Mouse (Mus musculus) limb, embryonic 11.5 days (tissue): Measurements from ENCODE around the gene Tmem219. TPM values are rescaled to one million over a fixed set of nuclear protein-coding genes. Genes with fewer than 3 reads are reported as not detected.

Experiments
- ATAC-seq: fragments of 200-750 bp; cut with Nextera tagmentation; 2 replicates; pipeline ENCODE4 v1.8.0; 2017; ENCODE audit warnings: low read depth; ENCODE audit not compliant: insufficient number of reproducible peaks, low FRiP score, low TSS enrichment
- DNase-seq: peaks from one replicate; pipeline ENCODE4 v3.0.0-alpha.2; 2015; ENCODE audit warnings: low spot score
- H3K27ac ChIP-seq: fragments of 300-500 bp; sonication (generic); replicated peaks from 2 replicates; pipeline ENCODE4 v1.5.1; 2014; ENCODE audit warnings: low read depth, mild to moderate bottlenecking, low read length
- H3K27me3 ChIP-seq: fragments of 300-500 bp; sonication (generic); 2 replicates; pipeline ENCODE4 v1.6.1; 2014; ENCODE audit warnings: mild to moderate bottlenecking, low read length, mixed read lengths; ENCODE audit not compliant: control insufficient read depth, insufficient read depth
- H3K36me3 ChIP-seq: fragments of 300-500 bp; sonication (generic); 2 replicates; pipeline ENCODE4 v1.6.1; 2014; ENCODE audit warnings: mild to moderate bottlenecking, low read length, moderate library complexity, mixed read lengths; ENCODE audit not compliant: control insufficient read depth, insufficient read depth
- H3K4me1 ChIP-seq: fragments of 300-500 bp; sonication (generic); 2 replicates; pipeline ENCODE4 v1.6.1; 2014; ENCODE audit warnings: low read length, mixed read lengths; ENCODE audit not compliant: control insufficient read depth, insufficient read depth
- H3K4me2 ChIP-seq: fragments of 300-500 bp; sonication (generic); 2 replicates; pipeline ENCODE4 v1.6.1; 2014; ENCODE audit warnings: low read depth, mild to moderate bottlenecking, moderate library complexity; ENCODE audit not compliant: severe bottlenecking
- H3K4me3 ChIP-seq: fragments of 300-500 bp; sonication (generic); 2 replicates; pipeline ENCODE4 v1.5.1; 2014; ENCODE audit warnings: low read depth, low read length
- H3K9ac ChIP-seq: fragments of 300-500 bp; sonication (generic); 2 replicates; pipeline ENCODE4 v1.6.1; 2014; ENCODE audit warnings: mild to moderate bottlenecking, low read length
- H3K9me3 ChIP-seq: fragments of 300-500 bp; sonication (generic); 2 replicates; pipeline ENCODE4 v1.6.1; 2016; ENCODE audit warnings: low read length; ENCODE audit not compliant: control insufficient read depth
- WGBS: fragments of 180-500 bp; shearing (Covaris S2); extraction: QIAGEN DNeasy Blood & Tissue Kit; methylation state at CpG from one replicate; pipeline ENCODE4 v1.1.7; 2014; 5-methylcytosine and 5-hydroxymethylcytosine counted together
- polyA plus RNA-seq: library from polyadenylated mRNA; unstranded; fragments of >200 nt; fragmentation: Nextera tagmentation; extraction: Ambion mirVana; gene quantifications from 2 replicates; pipeline ENCODE4 v1.2.1, GENCODE M21; 2014

The Tmem219 gene
- polyA plus RNA-seq, 1 experiment from 2014 or later, result 16.5 TPM

GRCm38 (mm10) chr7:126850161-126850560, 72.6 kb downstream of the Tmem219 start:
- Histone ChIP-seq H3K4me1 (peaks cover 13% of the 10 kb centered on the region), H3K9ac (no peak overlapping the region), H3K9me3 (no peaks in the 10 kb centered on the region), H3K4me3 (no peak overlapping the region), H3K36me3 (peaks cover 16% of the 10 kb centered on the region), H3K27me3 (peaks cover 32% of the 10 kb centered on the region), H3K4me2 (no peak overlapping the region), H3K27ac (no peak overlapping the region)
- WGBS, result 84% methylated on average over 6 of the region's 6 CpGs
- no peak for ATAC-seq
- DNase-seq, result no peak

GRCm38 (mm10) chr7:126848794-126849193, 73.9 kb downstream of the Tmem219 start:
- no peak overlapping the region; the same call in 1 of the 2 replicates for H3K4me2 ChIP-seq
- ATAC-seq (no peak), DNase-seq (no peak)
- H3K9me3 ChIP-seq, result no peaks in the 10 kb centered on the region
- 28% methylated on average over 10 of the region's 10 CpGs for WGBS
- H3K4me3 ChIP-seq, result peak overlapping the region; percentile 8; the same call in 1 of the 2 replicates
- no peak overlapping the region for H3K27ac ChIP-seq
- peaks cover 11% of the 10 kb centered on the region for H3K36me3 ChIP-seq
- H3K9ac ChIP-seq, result peak overlapping the region; percentile 30; the same call in 1 of the 2 replicates
- H3K27me3 ChIP-seq, result peaks cover 32% of the 10 kb centered on the region
- peaks cover 13% of the 10 kb centered on the region for H3K4me1 ChIP-seq

- Histone ChIP-seq H3K9ac (peak overlapping the region; percentile 62), H3K27ac (no peak overlapping the region), H3K4me3 (peak overlapping the region; percentile 52), H3K27me3 (peaks cover 32% of the 10 kb centered on the region), H3K9me3 (no peaks in the 10 kb centered on the region), H3K4me1 (peaks cover 13% of the 10 kb centered on the region), H3K36me3 (peaks cover 6% of the 10 kb centered on the region), H3K4me2 (peak overlapping the region; percentile 100)
- peak; percentile 31; the same call in 1 of the 2 replicates for ATAC-seq
- DNase-seq, result peak; percentile 71
- under 1% methylated on average over 62 of the region's 74 CpGs for WGBS
These were observed 75.0 kb downstream of the Tmem219 start for GRCm38 (mm10) chr7:126847421-126848398.

GRCm38 (mm10) chr7:126847116-126847420, 75.6 kb downstream of the Tmem219 start, which contains the start of gene Doc2a:
Gene Doc2a, plus strand, starts transcription at chr7:126847416.
- 32% methylated on average over 4 of the region's 4 CpGs for WGBS
- ATAC-seq (no peak), DNase-seq (no peak)
- Histone ChIP-seq H3K27me3 (peaks cover 32% of the 10 kb centered on the region), H3K4me3 (peak within 1 kb of the TSS; percentile 52), H3K36me3 (no peaks in the 10 kb centered on the region; the same call in 1 of the 2 replicates), H3K4me1 (peaks cover 13% of the 10 kb centered on the region), H3K4me2 (peak within 1 kb of the TSS; percentile 100), H3K9ac (peak within 1 kb of the TSS; percentile 62), H3K9me3 (no peaks in the 10 kb centered on the region), H3K27ac (no peak within 1 kb of the TSS)

- peaks cover 13% of the 10 kb centered on the region for H3K4me1 ChIP-seq
These were observed 77.2 kb downstream of the Tmem219 start for GRCm38 (mm10) chr7:126845516-126845915.

GRCm38 (mm10) chr7:126843276-126843675, 79.4 kb downstream of the Tmem219 start:
- no peak overlapping the region for H3K4me3 ChIP-seq
- peaks cover 9% of the 10 kb centered on the region for H3K4me1 ChIP-seq
- DNase-seq (no peak), ATAC-seq (no peak)
- H3K27me3 ChIP-seq, result peaks cover 10% of the 10 kb centered on the region
- H3K27ac ChIP-seq, result no peak overlapping the region
- no peaks in the 10 kb centered on the region for H3K36me3 ChIP-seq
- H3K9me3 ChIP-seq, result no peaks in the 10 kb centered on the region
- H3K4me2 ChIP-seq, result no peak overlapping the region
- WGBS, result 76% methylated on average over 9 of the region's 9 CpGs
- no peak overlapping the region for H3K9ac ChIP-seq

More at GRCm38 (mm10) chr7:126845516-126845915, 77.2 kb downstream of the Tmem219 start:
- no peak for ATAC-seq
- DNase-seq, result no peak
- H3K27me3 ChIP-seq, result peaks cover 32% of the 10 kb centered on the region
- no peak overlapping the region for H3K4me2 ChIP-seq
- H3K9ac ChIP-seq, result no peak overlapping the region
- H3K4me3 ChIP-seq, result no peak overlapping the region
- WGBS, result 90% methylated on average over 2 of the region's 2 CpGs
- no peaks in the 10 kb centered on the region for H3K36me3 ChIP-seq
- H3K9me3 ChIP-seq, result no peaks in the 10 kb centered on the region
- no peak overlapping the region for H3K27ac ChIP-seq

Other genes with a start within 250 kb of the Tmem219 start
- gene Sult1a1, start 246.5 kb downstream of the Tmem219 start, polyA plus RNA-seq, result 0.23 and 0.47 TPM in 2 replicates
- 152 and 160 TPM in 2 replicates for gene Bola2, start 227.5 kb downstream of the Tmem219 start, polyA plus RNA-seq
- gene Slx1b, start 227.1 kb downstream of the Tmem219 start, polyA plus RNA-seq, result 8.8 and 9.3 TPM in 2 replicates
- gene Coro1a, start 215.1 kb downstream of the Tmem219 start, polyA plus RNA-seq, result 35.9 and 37.7 TPM in 2 replicates
- 35.4 and 37.4 TPM in 2 replicates for gene Mapk3, start 163.3 kb downstream of the Tmem219 start, polyA plus RNA-seq
- 1.7 and 2.4 TPM in 2 replicates for gene Gdpd3, start 156.6 kb downstream of the Tmem219 start, polyA plus RNA-seq
- 97.8 and 112 TPM in 2 replicates for gene Ypel3, start 146.0 kb downstream of the Tmem219 start, polyA plus RNA-seq
- gene Tbx6, start 141.4 kb downstream of the Tmem219 start, polyA plus RNA-seq, result 0.45 and 0.67 TPM in 2 replicates
- 400 and 426 TPM in 2 replicates for gene Ppp4c, start 130.4 kb downstream of the Tmem219 start, polyA plus RNA-seq
- gene Fam57b, start 125.2 kb downstream of the Tmem219 start, polyA plus RNA-seq, result not detected in 2 replicates
- gene 4930451I11Rik, start 91.3 kb downstream of the Tmem219 start, polyA plus RNA-seq, result not detected in 2 replicates
- 0.85 and 1.5 TPM in 2 replicates for gene Doc2a, start 75.5 kb downstream of the Tmem219 start, polyA plus RNA-seq
- gene Hirip3, start 60.9 kb downstream of the Tmem219 start, polyA plus RNA-seq, result 25.9 and 29.4 TPM in 2 replicates
- gene Ino80e, start 60.5 kb downstream of the Tmem219 start, polyA plus RNA-seq, result 117 and 118 TPM in 2 replicates
- gene Taok2, start 38.2 kb downstream of the Tmem219 start, polyA plus RNA-seq, result 30.4 and 31.6 TPM in 2 replicates
- gene Kctd13, start 6.0 kb upstream of the Tmem219 start, polyA plus RNA-seq, result 16.7 and 17.5 TPM in 2 replicates
- gene Asphd1, start 26.7 kb upstream of the Tmem219 start, polyA plus RNA-seq, result 0.32 TPM in 1 of 2 replicates, not detected in the other
- gene Sez6l2, start 27.6 kb upstream of the Tmem219 start, polyA plus RNA-seq, result 0.16 and 0.26 TPM in 2 replicates
- 63.7 and 68.7 TPM in 2 replicates for gene Cdipt, start 53.0 kb upstream of the Tmem219 start, polyA plus RNA-seq
- gene Cdiptos, start 53.2 kb upstream of the Tmem219 start, polyA plus RNA-seq, result 1.2 and 1.5 TPM in 2 replicates
- 2.3 and 3.0 TPM in 2 replicates for gene Mvp, start 91.7 kb upstream of the Tmem219 start, polyA plus RNA-seq
- not detected in 2 replicates for gene Pagr1b, start 93.6 kb upstream of the Tmem219 start, polyA plus RNA-seq
- gene Pagr1a, start 94.4 kb upstream of the Tmem219 start, polyA plus RNA-seq, result 59.5 and 88.7 TPM in 2 replicates
- gene Gm42742, start 98.2 kb upstream of the Tmem219 start, polyA plus RNA-seq, result 26.2 and 66.8 TPM in 2 replicates
- 7.7 and 9.2 TPM in 2 replicates for gene Prrt2, start 98.3 kb upstream of the Tmem219 start, polyA plus RNA-seq
- gene Maz, start 104.1 kb upstream of the Tmem219 start, polyA plus RNA-seq, result 84.8 TPM in 2 replicates
- gene Kif22, start 119.6 kb upstream of the Tmem219 start, polyA plus RNA-seq, result 196 and 199 TPM in 2 replicates
- gene Zg16, start 164.4 kb upstream of the Tmem219 start, polyA plus RNA-seq, result not detected in 2 replicates
- gene AI467606, start 168.4 kb upstream of the Tmem219 start, polyA plus RNA-seq, result 1.7 TPM in 2 replicates
- 1.3 and 1.6 TPM in 2 replicates for gene Qprt, start 199.3 kb upstream of the Tmem219 start, polyA plus RNA-seq
- gene Spn, start 214.9 kb upstream of the Tmem219 start, polyA plus RNA-seq, result 0.05 and 0.20 TPM in 2 replicates